Mouse (Mus musculus): ENCODE data around the gene Nckap1. TPM values are rescaled to one million over a fixed set of nuclear protein-coding genes. Genes with fewer than 3 reads are reported as not detected.

Gene Nckap1
- 59.8 and 70.1 TPM in 2 replicates for polyA plus RNA-seq (2015; fragmentation: Nextera tagmentation; extraction: Ambion mirVana)

GRCm38 (mm10) chr2:80581043-80581711, at the start of gene Nckap1:
Nckap1 (minus strand) TSS chr2:80581380.
- H3K4me2 ChIP-seq: peak within 1 kb of the TSS; percentile 72
- no peaks in the 10 kb centered on the region for H3K36me3 ChIP-seq
- H3K27ac ChIP-seq: peak within 1 kb of the TSS; percentile 97
- ATAC-seq (ENCODE audit: insufficient number of reproducible peaks, insufficient read depth, low FRiP score, low TSS enrichment, low read depth): peak; percentile 91
- H3K9me3 ChIP-seq: no peaks in the 10 kb centered on the region
- under 1% methylated on average over 71 of the region's 88 CpGs for WGBS
- H3K27me3 ChIP-seq: no peaks in the 10 kb centered on the region
- H3K4me1 ChIP-seq: peaks cover 13% of the 10 kb centered on the region
- H3K9ac ChIP-seq: peak within 1 kb of the TSS; percentile 99
- H3K4me3 ChIP-seq: peak within 1 kb of the TSS; percentile 89

DNA sequence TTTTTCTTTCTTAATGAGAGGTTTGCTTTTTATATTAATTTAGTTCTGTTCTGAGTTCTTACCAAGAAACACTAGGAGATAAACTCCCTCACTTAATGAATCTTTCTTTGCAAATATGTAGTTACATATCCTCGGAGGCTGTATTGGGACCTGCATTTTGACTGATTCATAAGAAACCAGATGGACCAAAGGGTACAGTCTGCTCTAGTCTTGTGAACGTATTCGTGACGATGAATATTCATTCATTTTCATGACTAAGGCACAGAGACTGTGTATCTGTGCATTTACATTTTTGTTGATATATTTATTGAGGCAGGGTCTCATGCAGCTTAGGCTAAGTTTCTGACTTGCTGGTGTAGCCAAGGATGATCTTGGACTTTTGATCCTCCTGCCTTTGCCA, 43.3 kb upstream of the Nckap1 start:
- H3K27me3 ChIP-seq: no peaks in the 10 kb centered on the region
- no peak overlapping the region for H3K4me2 ChIP-seq
- WGBS: 97% methylated on average over 4 of the region's 4 CpGs
- H3K4me1 ChIP-seq: no peaks in the 10 kb centered on the region
- no peak overlapping the region for H3K4me3 ChIP-seq
- peaks cover 42% of the 10 kb centered on the region for H3K36me3 ChIP-seq
- no peak overlapping the region for H3K9ac ChIP-seq
- no peak for ATAC-seq (ENCODE audit: insufficient number of reproducible peaks, insufficient read depth, low FRiP score, low TSS enrichment, low read depth)
- no peak overlapping the region for H3K27ac ChIP-seq
- H3K9me3 ChIP-seq: no peaks in the 10 kb centered on the region

DNA sequence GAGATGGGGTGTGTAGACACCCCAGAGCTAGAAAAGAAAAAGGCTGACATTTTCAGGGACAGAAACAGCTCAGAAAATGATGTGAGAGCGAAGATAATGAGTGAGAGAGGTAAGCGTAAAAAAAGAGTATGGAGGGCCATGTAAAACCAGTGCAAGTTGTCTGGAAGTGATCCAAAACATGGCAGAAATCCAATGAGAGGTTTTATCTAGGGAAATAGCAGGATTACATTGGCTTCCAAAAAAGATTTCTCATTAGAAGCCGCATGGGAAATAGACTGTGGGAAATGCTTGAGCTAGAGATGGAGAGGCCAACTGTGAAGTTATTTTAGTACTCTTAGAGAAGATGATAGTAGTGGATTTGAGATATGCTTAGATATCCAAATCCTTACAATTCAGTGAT, 40.7 kb upstream of the Nckap1 start:
- Histone ChIP-seq H3K9ac (no peak overlapping the region), H3K9me3 (no peaks in the 10 kb centered on the region), H3K27ac (no peak overlapping the region), H3K4me2 (no peak overlapping the region), H3K4me3 (no peak overlapping the region), H3K4me1 (peaks cover 8% of the 10 kb centered on the region), H3K36me3 (peaks cover 35% of the 10 kb centered on the region), H3K27me3 (no peaks in the 10 kb centered on the region)
- ATAC-seq (ENCODE audit: insufficient number of reproducible peaks, insufficient read depth, low FRiP score, low TSS enrichment, low read depth): no peak
- WGBS: 87% methylated on average over 3 of the region's 3 CpGs

GRCm38 (mm10) chr2:80618991-80619390, 37.8 kb upstream of the Nckap1 start:
- H3K4me1 ChIP-seq: peaks cover 8% of the 10 kb centered on the region
- H3K27me3 ChIP-seq: no peaks in the 10 kb centered on the region
- no peak overlapping the region for H3K9ac ChIP-seq
- no peaks in the 10 kb centered on the region for H3K9me3 ChIP-seq
- WGBS: 81% methylated on average over 3 of the region's 3 CpGs
- ATAC-seq (ENCODE audit: insufficient number of reproducible peaks, insufficient read depth, low FRiP score, low TSS enrichment, low read depth): no peak
- H3K4me3 ChIP-seq: no peak overlapping the region
- H3K4me2 ChIP-seq: no peak overlapping the region
- no peak overlapping the region for H3K27ac ChIP-seq
- H3K36me3 ChIP-seq: peaks cover 17% of the 10 kb centered on the region; the same call in 1 of the 2 replicates

GRCm38 (mm10) chr2:80616854-80617737, 35.9 kb upstream of the Nckap1 start, which contains the start of the genes Dusp19 and Nup35:
Dusp19 (plus strand) TSS chr2:80617045.
Nup35 (plus strand) TSS chr2:80617236.
- H3K4me2 ChIP-seq: peak within 1 kb of the TSS; percentile 72
- peak; percentile 98 for ATAC-seq (ENCODE audit: insufficient number of reproducible peaks, insufficient read depth, low FRiP score, low TSS enrichment, low read depth)
- H3K4me3 ChIP-seq: peak within 1 kb of the TSS; percentile 67
- H3K36me3 ChIP-seq: peaks cover 9% of the 10 kb centered on the region; the same call in 1 of the 2 replicates
- peak within 1 kb of the TSS; percentile 77 for H3K9ac ChIP-seq
- no peaks in the 10 kb centered on the region for H3K27me3 ChIP-seq
- WGBS: 1% methylated on average over 21 of the region's 21 CpGs
- peak within 1 kb of the TSS; percentile 74 for H3K27ac ChIP-seq
- H3K4me1 ChIP-seq: peaks cover 8% of the 10 kb centered on the region
- no peaks in the 10 kb centered on the region for H3K9me3 ChIP-seq

- H3K4me3 ChIP-seq: no peak overlapping the region
- WGBS: 70% methylated on average over 2 of the region's 2 CpGs
- no peak for ATAC-seq (ENCODE audit: insufficient number of reproducible peaks, insufficient read depth, low FRiP score, low TSS enrichment, low read depth)
Observed at GRCm38 (mm10) chr2:80612796-80613195, 31.6 kb upstream of the Nckap1 start.

DNA sequence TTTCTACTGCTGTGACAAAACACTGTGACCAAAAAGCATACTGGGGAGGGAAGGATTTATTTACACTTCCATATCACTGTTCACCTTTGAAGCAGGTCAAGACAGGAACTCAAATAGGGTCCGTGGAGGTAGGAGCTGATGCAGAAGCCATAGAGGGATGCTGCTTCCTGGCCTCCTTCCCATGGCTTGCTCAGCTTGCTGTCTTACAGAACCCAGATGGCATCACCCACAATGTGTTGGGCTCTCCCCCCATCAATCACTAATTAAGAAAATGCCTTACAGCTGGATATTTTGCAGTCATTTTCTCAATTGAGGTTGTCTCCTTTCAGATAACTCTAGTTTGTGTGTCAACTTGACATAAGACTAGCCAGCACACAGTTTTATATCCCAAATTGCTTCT, 31.1 kb upstream of the Nckap1 start:
- Histone ChIP-seq H3K36me3 (no peaks in the 10 kb centered on the region), H3K27ac (no peak overlapping the region), H3K27me3 (no peaks in the 10 kb centered on the region), H3K4me2 (no peak overlapping the region), H3K9ac (no peak overlapping the region), H3K4me1 (no peaks in the 10 kb centered on the region), H3K4me3 (no peak overlapping the region), H3K9me3 (no peaks in the 10 kb centered on the region)
- WGBS: 29% methylated on average over 1 of the region's 1 CpGs
- ATAC-seq (ENCODE audit: insufficient number of reproducible peaks, insufficient read depth, low FRiP score, low TSS enrichment, low read depth): no peak

More at GRCm38 (mm10) chr2:80612796-80613195, 31.6 kb upstream of the Nckap1 start:
- no peak overlapping the region for H3K27ac ChIP-seq
- H3K27me3 ChIP-seq: no peaks in the 10 kb centered on the region
- no peak overlapping the region for H3K4me2 ChIP-seq
- H3K4me1 ChIP-seq: peaks cover 5% of the 10 kb centered on the region
- no peak overlapping the region for H3K9ac ChIP-seq
- H3K9me3 ChIP-seq: no peaks in the 10 kb centered on the region
- no peaks in the 10 kb centered on the region for H3K36me3 ChIP-seq

DNA sequence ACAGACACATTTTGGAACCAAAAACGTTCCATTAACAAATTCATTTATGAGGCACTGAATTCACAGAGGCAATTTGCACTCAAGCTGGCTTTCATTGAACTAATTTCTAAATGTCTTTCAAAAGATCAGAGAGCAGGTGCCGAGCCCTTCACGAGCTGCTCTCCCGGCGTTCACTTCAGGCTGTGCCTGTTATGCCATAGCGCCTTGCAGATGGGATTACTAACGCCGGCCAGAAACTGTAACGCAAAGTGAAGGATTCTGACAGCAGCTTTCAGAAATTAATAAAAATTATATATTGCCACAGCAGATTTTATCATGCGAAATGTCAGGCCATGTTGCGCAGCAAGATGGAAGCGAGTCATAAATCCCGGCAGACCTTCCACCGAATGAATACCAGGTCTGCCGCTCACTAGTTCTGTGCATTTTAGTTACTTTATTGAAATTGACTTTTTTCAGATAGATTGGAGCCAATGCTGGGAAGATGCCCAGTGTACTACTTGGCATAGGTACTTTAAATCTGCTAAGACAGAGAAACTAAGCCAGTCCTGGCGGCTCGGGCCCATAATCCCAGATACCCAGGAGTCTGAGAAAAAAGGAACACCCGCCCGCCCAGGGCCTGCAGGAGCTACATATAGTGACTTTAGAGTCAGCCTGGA, 22.7 kb upstream of the Nckap1 start:
- H3K4me2 ChIP-seq: no peak overlapping the region
- WGBS: 88% methylated on average over 19 of the region's 19 CpGs
- no peak for ATAC-seq (ENCODE audit: insufficient number of reproducible peaks, insufficient read depth, low FRiP score, low TSS enrichment, low read depth)

DNA sequence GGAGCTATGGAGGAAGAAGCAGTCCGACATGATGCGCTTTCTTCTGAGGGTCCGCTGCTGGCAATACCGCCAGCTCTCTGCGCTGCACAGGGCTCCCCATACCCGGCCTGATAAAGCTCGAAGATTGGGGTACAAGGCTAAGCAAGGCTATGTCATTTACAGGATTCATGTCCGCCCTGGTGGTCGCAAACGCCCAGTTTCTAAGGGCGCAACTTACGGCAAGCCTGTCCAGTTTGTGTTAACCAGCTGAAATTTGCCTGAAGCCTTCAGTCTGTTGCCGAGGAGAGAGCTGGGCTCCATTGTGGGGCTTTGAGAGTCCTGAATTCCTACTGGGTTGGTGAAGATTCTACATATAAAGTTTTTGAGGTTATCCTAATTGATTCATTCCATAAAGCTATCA, 21.6 kb upstream of the Nckap1 start:
- H3K27ac ChIP-seq: no peak overlapping the region
- WGBS: 91% methylated on average over 13 of the region's 13 CpGs
- no peaks in the 10 kb centered on the region for H3K36me3 ChIP-seq
- H3K9ac ChIP-seq: no peak overlapping the region
- H3K27me3 ChIP-seq: no peaks in the 10 kb centered on the region
- ATAC-seq (ENCODE audit: insufficient number of reproducible peaks, insufficient read depth, low FRiP score, low TSS enrichment, low read depth): no peak
- H3K4me3 ChIP-seq: no peak overlapping the region
- H3K4me1 ChIP-seq: no peaks in the 10 kb centered on the region
- H3K9me3 ChIP-seq: no peaks in the 10 kb centered on the region
- no peak overlapping the region for H3K4me2 ChIP-seq

More for the DNA sequence above, 22.7 kb upstream of the Nckap1 start:
- no peaks in the 10 kb centered on the region for H3K36me3 ChIP-seq
- no peaks in the 10 kb centered on the region for H3K9me3 ChIP-seq
- no peaks in the 10 kb centered on the region for H3K4me1 ChIP-seq
- no peak overlapping the region for H3K4me3 ChIP-seq
- H3K27me3 ChIP-seq: no peaks in the 10 kb centered on the region
- H3K27ac ChIP-seq: no peak overlapping the region
- no peak overlapping the region for H3K9ac ChIP-seq

DNA sequence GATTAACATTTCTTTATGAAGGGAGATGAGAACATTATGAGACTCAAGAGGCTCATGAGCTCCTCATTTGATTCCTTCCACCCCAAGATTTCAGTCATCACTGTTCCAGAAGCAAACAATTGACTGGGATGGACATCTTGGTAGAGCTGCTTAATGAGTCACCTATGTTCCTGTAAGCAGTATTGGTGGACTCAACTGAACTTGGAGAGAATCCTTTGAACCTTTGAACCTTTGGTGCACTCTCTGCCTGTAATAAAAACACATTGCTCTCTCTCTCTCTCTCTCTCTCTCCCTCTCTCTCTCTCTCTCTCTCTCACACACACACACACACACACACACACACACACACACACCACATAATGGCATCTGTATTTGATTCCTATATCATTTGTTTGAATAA, 19.4 kb upstream of the Nckap1 start:
- Histone ChIP-seq H3K36me3 (no peaks in the 10 kb centered on the region), H3K27me3 (no peaks in the 10 kb centered on the region), H3K9me3 (no peaks in the 10 kb centered on the region), H3K4me3 (no peak overlapping the region), H3K4me1 (no peaks in the 10 kb centered on the region), H3K27ac (no peak overlapping the region), H3K4me2 (no peak overlapping the region), H3K9ac (no peak overlapping the region)
- no peak for ATAC-seq (ENCODE audit: insufficient number of reproducible peaks, insufficient read depth, low FRiP score, low TSS enrichment, low read depth)

GRCm38 (mm10) chr2:80599850-80600249, 18.7 kb upstream of the Nckap1 start:
- Histone ChIP-seq H3K4me3 (no peak overlapping the region), H3K9me3 (no peaks in the 10 kb centered on the region), H3K4me1 (no peaks in the 10 kb centered on the region), H3K4me2 (no peak overlapping the region), H3K27ac (no peak overlapping the region), H3K36me3 (no peaks in the 10 kb centered on the region), H3K27me3 (no peaks in the 10 kb centered on the region), H3K9ac (no peak overlapping the region)
- no peak for ATAC-seq (ENCODE audit: insufficient number of reproducible peaks, insufficient read depth, low FRiP score, low TSS enrichment, low read depth)
- 89% methylated on average over 3 of the region's 3 CpGs for WGBS

All from embryonic facial prominence, embryonic 13.5 days (tissue).